Mouse (Mus musculus) monocyte, adult 5-6 weeks (primary cell): ENCODE measurements around the gene Nkx2-3. TPM values are rescaled to one million over a fixed set of nuclear protein-coding genes. Genes with fewer than 3 reads are reported as not detected.

Source experiments
- ATAC-seq: fragments of 153-309, 156-312 bp; replicated peaks from 2 replicates; pipeline ENCODE4 v1.8.0; 2017; ENCODE audit warnings: mild to moderate bottlenecking; ENCODE audit not compliant: low TSS enrichment, insufficient number of reproducible peaks, severe bottlenecking, poor library complexity, low FRiP score
- total RNA-seq: library from RNA; stranded (forward); fragments of 200-1000, 200-491, 200-594 nt; gene quantifications from 3 replicates; pipeline ENCODE4 v1.2.3, GENCODE M21; 2017

The Nkx2-3 gene
- total RNA-seq, 1 experiment from 2014 or later, result not detected

DNA sequence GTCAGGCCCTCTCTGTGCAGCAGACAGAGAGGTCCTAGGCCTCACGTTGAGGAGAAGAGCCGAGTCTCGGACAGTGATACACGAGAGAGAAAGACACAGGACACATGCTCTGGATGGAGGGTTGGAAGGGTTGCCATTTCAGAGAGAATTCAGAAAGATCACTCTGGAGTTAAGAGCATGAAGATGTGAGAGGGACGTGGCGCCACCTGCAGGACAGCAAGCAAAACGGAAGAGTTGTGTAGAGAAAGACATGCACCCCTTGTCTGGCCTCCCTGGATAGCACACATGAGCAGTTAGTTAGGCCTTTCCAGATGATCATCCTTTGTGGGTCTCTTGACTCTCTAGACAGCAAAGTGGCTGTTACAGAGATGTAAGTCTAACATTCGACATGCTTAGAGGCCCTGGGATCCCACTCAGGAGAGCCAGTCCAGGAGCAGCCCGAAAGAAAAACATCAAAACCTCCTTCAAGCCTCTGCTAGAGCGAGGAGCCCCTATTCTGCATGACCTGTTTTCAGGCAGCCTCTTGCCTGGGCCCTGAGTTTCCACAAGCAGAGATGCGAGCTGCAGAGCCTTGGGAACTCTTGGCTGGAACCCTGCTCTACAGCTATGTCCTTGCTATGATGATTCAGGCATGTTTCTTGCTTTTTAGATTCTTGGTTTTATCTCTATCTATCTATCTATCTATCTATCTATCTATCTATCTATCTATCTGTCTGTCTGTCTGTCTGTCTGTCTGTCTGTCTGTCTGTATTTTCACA, 43.8 kb downstream of the Nkx2-3 start:
- peak; percentile 90 for ATAC-seq

DNA sequence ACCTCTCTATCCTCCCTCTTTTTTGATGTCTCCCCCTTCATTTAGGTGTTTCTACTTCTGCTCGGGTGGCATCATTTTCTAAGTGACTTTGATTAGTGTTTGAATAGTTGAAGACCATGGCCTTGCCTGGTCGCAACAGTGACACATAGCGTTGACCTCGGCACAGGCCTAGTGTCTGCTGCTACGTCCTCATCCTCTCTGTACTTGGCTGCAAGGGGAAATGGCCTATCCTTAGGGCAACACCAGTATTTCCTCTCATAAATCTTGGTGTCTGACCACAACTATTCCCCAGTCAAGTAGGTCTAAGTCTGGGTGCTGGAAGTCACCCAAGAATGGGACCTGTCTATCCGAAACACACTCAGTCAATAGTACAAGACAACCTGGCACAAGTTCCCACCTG, 47.5 kb downstream of the Nkx2-3 start:
- ATAC-seq, result no peak

DNA sequence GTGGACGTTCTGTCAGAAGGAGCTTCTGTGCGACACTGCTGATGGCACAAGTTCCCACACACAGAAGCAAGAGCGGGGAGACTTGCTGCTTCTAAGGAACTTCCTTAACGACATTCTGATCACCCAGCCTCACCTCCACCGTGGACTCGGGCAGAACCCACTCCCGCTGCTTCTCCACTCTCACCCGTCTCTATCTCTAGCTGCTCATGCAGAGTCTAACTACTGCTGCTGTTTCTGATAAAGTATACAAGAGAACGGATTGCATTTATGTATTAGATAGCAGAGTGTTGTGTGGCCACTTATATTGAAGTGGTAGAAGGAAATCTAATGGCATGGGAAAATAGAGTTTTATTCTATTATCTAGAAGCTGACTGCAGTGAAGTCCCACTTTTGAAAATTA, 48.6 kb downstream of the Nkx2-3 start:
- no peak for ATAC-seq

DNA sequence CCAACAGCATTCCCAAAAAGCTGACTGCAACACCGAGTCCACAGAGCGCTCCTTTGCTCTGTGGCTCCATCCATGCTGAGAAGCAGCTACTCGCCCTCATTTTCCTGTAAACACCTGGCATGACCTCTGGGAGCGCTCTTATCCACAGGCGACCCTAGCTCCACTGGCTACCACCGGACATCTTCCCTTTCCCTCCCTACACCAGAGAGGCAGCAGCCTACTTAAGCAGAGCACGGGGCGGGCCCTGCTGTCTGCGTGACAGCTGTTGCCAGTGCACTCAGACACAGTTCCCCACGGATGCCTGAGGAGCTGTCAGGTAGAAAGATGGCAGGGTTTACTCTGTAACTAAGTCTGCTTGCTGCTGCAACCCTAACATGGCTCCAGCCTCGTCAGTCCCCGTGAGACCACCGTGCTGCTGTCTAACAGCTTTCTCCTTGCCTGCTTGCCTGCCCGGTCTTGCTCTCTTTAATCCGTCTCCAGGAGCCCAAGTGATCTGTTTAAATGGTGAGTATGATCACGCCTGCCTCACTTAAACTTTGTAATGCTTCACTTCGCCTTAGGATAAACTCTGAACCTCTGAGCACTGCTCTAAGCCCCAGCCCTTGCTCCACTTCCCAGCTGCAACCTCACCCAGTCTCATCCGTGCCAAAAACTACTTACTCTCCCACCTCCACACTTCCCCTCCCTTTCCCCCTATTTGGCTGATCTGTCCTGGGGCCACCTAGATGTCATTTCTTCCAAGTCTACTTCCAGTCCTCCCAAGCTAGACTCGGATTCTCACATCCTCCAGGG, 50.2 kb downstream of the Nkx2-3 start:
- 0 out of 2 replicates have a peak, but pooled peaks have one; percentile 3 for ATAC-seq

DNA sequence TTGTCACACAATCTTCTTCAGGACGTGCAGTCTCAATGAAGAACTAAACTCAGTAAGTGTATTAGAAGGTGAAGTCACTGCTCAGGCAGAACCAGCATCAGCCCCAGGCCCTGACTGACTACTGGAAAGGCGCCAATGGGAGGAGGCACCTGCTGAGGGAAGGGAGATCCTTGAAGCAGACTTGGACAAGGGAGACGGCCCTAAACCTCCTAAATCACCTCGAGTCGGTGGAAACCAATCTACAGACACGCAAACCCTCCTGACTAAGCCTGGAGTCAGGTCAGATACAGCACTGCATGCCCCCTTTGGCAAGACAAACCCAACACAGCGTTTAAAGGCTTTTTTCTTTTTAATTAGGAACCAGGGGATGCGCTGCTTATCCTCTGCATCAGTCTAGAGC, 51.3 kb downstream of the Nkx2-3 start:
- no peak for ATAC-seq

Other genes with a start within 250 kb of the Nkx2-3 start
- not detected in 3 replicates for gene Hpse2, start 224.0 kb upstream of the Nkx2-3 start, total RNA-seq
- gene Cnnm1, start 171.9 kb upstream of the Nkx2-3 start, total RNA-seq, result not detected in 3 replicates
- gene Got1, start 87.7 kb upstream of the Nkx2-3 start, total RNA-seq, result 8.9 to 15.1 TPM (median 11.3 TPM) in 3 replicates
- gene Slc25a28, start 62.6 kb downstream of the Nkx2-3 start, total RNA-seq, result 68.7 to 103 TPM (median 101 TPM) in 3 replicates
- gene Entpd7, start 77.3 kb downstream of the Nkx2-3 start, total RNA-seq, result 1.5 to 10.0 TPM (median 6.4 TPM) in 3 replicates
- gene Cutc, start 140.7 kb downstream of the Nkx2-3 start, total RNA-seq, result 17.4 to 33.6 TPM (median 27.9 TPM) in 3 replicates
- 5.5 to 10.8 TPM (median 9.4 TPM) in 3 replicates for gene Cox15, start 140.7 kb downstream of the Nkx2-3 start, total RNA-seq
- 0.76 to 2.6 TPM (median 1.6 TPM) in 3 replicates for gene Abcc2, start 169.9 kb downstream of the Nkx2-3 start, total RNA-seq